Mouse (Mus musculus) brain, adult 2 months (tissue): ENCODE data around the gene Papln.

Experiments
- DNase-seq: peaks from one replicate; pipeline ENCODE4 v3.0.0; 2011; ENCODE audit warnings: low read depth, low spot score

Papln gene

GRCm38 (mm10) chr12:83830424-83830823 lies 67.0 kb downstream of the Papln start:
- no peak for DNase-seq

- DNase-seq = no peak
Observed at GRCm38 (mm10) chr12:83833979-83834378, 70.5 kb downstream of the Papln start.

DNA sequence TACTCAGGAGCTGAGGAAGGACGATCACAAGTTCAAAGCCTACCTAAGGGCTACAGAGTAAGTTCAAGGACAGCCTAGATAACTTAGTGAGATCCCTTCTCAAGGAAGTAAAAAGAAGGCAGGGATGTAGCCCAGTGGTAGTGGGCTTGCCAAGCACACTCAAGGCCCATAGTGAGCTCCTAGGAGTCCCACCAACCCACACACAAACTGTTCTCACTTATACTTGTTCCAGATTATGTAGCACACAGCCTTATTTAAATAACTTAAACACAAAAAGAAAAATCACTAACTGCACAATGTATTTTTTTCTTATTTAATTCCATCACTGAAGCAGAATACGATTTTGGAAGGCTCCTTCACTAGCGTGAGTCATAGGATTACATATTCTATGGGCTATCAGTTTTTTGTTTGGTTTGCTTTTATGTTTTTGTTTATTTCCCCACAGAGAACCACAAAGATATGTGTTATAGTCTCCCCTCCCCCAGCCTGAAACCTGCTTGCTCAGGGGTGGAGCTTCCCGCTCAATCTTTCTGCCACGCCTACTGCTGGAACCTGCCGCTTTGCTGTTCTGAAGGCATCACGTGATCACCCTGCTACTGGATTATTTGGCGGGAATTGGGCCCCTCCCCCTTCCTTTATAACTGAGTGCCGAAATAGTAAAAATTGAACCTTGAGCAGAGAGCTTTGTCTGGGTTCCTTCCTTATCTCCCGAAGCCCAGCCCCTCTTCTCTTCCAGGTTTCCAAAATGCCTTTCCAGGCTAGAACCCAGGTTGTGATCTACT lies 78.2 kb downstream of the Papln start:
- DNase-seq = peak; percentile 38
